Mouse (Mus musculus) heart, embryonic 11.5 days (tissue): ENCODE measurements at regions not wholly inside any gene's neighbourhood (a gene's known extent, or its start where the extent isn't known, plus 50 kb on each side); places are given as distances from the start of the nearest gene placed in this dataset.

Experiments
- ATAC-seq: fragments of 200-750 bp; cut with Nextera tagmentation; replicated peaks from 2 replicates; pipeline ENCODE4 v1.8.0; 2017; ENCODE audit warnings: moderate library complexity; ENCODE audit not compliant: insufficient number of reproducible peaks, low FRiP score, low TSS enrichment
- H3K27ac ChIP-seq: fragments of 300-500 bp; sonication (generic); 2 replicates; pipeline ENCODE4 v1.5.1; 2014; ENCODE audit warnings: mild to moderate bottlenecking, low read depth, low read length
- H3K27me3 ChIP-seq: fragments of 300-500 bp; sonication (generic); 2 replicates; pipeline ENCODE4 v1.6.1; 2014; ENCODE audit warnings: mild to moderate bottlenecking, low read length, mixed read lengths; ENCODE audit not compliant: control insufficient read depth, insufficient read depth
- H3K36me3 ChIP-seq: fragments of 300-500 bp; sonication (generic); 2 replicates; pipeline ENCODE4 v1.6.1; 2014; ENCODE audit warnings: mild to moderate bottlenecking, low read length, moderate library complexity, mixed read lengths; ENCODE audit not compliant: control insufficient read depth, insufficient read depth
- H3K4me1 ChIP-seq: fragments of 300-500 bp; sonication (generic); 2 replicates; pipeline ENCODE4 v1.6.1; 2014; ENCODE audit warnings: low read length; ENCODE audit not compliant: control insufficient read depth, insufficient read depth
- H3K4me2 ChIP-seq: fragments of 300-500 bp; sonication (generic); 2 replicates; pipeline ENCODE4 v1.6.1; 2014; ENCODE audit warnings: mild to moderate bottlenecking, moderate library complexity
- H3K4me3 ChIP-seq: fragments of 300-500 bp; sonication (generic); 2 replicates; pipeline ENCODE4 v1.5.1; 2014; ENCODE audit warnings: low read depth, low read length
- H3K9ac ChIP-seq: fragments of 300-500 bp; sonication (generic); 2 replicates; pipeline ENCODE4 v1.6.1; 2014; ENCODE audit warnings: mild to moderate bottlenecking, low read depth, low read length, moderate library complexity
- H3K9me3 ChIP-seq: fragments of 300-500 bp; sonication (generic); replicated peaks from 2 replicates; pipeline ENCODE4 v1.6.1; 2016; ENCODE audit warnings: low read length; ENCODE audit not compliant: control insufficient read depth
- WGBS: fragments of 180-500 bp; shearing (Covaris S2); extraction: QIAGEN DNeasy Blood & Tissue Kit; methylation state at CpG from one replicate; pipeline ENCODE4 v1.1.7; 2014; ENCODE audit not compliant: insufficient replicate concordance; 5-methylcytosine and 5-hydroxymethylcytosine counted together

GRCm38 (mm10) chr4:106161592-106161991, 154.4 kb upstream of the Usp24 start:
- 66% methylated on average over 2 of the region's 2 CpGs for WGBS
- ATAC-seq, result no peak
- no peak overlapping the region for H3K9ac ChIP-seq
- no peak overlapping the region for H3K27ac ChIP-seq
- no peaks in the 10 kb centered on the region for H3K4me1 ChIP-seq
- H3K4me3 ChIP-seq, result no peak overlapping the region
- no peaks in the 10 kb centered on the region for H3K9me3 ChIP-seq
- no peak overlapping the region for H3K4me2 ChIP-seq
- H3K27me3 ChIP-seq, result no peaks in the 10 kb centered on the region
- no peaks in the 10 kb centered on the region for H3K36me3 ChIP-seq

DNA sequence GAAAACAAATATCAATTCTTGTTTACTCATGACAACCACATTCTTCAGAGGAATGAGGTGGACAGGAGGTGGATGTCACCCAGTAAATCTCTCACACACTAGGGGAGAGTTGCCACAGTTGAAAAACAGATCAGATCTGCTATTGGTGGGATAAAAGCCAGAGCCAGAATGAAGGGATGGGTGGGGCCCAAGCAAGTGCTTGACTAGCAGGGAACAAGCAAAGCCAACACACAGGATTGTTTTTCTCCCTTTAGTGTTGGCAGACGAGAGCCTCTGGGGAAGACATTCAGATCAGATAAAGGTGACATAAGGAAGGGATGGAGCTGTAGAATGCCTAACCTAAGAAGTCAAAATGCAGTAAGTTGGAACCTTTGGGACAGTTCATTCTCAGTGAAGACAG, 153.5 kb upstream of the Usp24 start:
- H3K4me1 ChIP-seq, result no peaks in the 10 kb centered on the region
- no peak for ATAC-seq
- H3K4me3 ChIP-seq, result no peak overlapping the region
- H3K9ac ChIP-seq, result no peak overlapping the region
- H3K9me3 ChIP-seq, result no peaks in the 10 kb centered on the region
- 15% methylated on average over 1 of the region's 1 CpGs for WGBS
- H3K4me2 ChIP-seq, result no peak overlapping the region
- no peak overlapping the region for H3K27ac ChIP-seq
- no peaks in the 10 kb centered on the region for H3K36me3 ChIP-seq
- no peaks in the 10 kb centered on the region for H3K27me3 ChIP-seq

DNA sequence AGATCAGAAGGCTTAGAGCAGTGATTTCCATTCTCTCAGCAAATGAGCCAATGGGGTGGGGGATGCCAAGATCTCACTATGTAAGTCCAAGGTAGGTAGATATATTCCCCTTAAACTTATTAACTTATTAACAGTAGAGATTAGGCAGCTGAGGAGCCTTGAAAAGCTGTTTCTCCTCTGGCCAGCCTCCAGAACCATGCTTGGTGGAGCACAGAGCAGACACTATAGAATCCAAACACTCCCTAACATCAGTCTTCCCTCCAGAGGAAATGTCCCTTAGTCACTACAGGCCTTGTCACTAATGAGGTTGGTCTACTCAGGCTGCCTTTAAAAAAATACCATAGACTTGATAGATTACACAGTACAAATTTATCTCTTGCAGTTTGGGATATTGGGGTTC, 152.8 kb upstream of the Usp24 start:
- Histone ChIP-seq H3K4me1 (no peaks in the 10 kb centered on the region), H3K27me3 (no peaks in the 10 kb centered on the region), H3K9me3 (no peaks in the 10 kb centered on the region), H3K4me3 (no peak overlapping the region), H3K9ac (no peak overlapping the region), H3K4me2 (no peak overlapping the region), H3K27ac (no peak overlapping the region), H3K36me3 (no peaks in the 10 kb centered on the region)
- no peak for ATAC-seq

DNA sequence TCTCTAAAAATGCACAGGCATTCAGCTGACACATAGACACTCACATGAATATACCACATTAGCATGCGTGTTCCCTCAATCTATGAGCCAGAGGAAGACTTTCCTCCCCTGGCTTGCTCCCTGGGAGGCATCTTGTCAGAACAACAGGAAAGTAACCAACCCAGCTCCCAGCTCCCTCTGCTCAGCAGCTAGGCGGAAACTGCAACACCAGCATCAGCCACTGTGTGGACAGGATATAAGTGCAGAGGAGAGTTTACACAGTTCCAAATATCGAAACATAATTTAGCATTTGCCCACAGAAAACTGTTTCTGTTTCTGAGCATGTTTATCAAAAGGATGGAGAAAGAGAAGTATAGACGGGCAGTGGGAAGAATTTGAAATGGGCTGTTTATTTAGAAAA, 148.3 kb upstream of the Usp24 start:
- H3K4me2 ChIP-seq, result no peak overlapping the region
- H3K27ac ChIP-seq, result no peak overlapping the region
- H3K4me3 ChIP-seq, result no peak overlapping the region
- no peaks in the 10 kb centered on the region for H3K36me3 ChIP-seq
- no peak for ATAC-seq
- H3K4me1 ChIP-seq, result no peaks in the 10 kb centered on the region
- no peaks in the 10 kb centered on the region for H3K27me3 ChIP-seq
- 72% methylated on average over 4 of the region's 4 CpGs for WGBS
- H3K9me3 ChIP-seq, result no peaks in the 10 kb centered on the region
- H3K9ac ChIP-seq, result no peak overlapping the region

DNA sequence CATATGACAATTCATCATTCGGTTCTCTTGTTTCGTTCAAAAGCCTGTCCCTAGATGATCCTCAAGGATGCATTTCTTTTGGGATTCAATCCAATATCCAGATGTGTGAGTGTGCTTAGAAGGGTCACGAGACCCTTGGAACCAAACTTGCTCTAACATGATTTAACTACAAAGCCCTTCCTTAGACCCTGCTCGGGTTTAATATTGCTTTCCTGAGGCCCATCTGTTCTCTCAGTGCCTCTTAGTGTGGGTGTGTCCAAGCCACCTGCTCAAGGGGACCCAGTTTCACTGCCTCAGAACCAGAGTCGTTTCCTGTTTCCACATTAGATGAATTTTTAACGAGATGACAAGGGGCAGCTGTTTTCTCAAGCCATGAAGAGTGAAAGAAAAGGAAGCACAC, 147.3 kb upstream of the Usp24 start:
- H3K9ac ChIP-seq, result no peak overlapping the region
- H3K27me3 ChIP-seq, result no peaks in the 10 kb centered on the region
- H3K27ac ChIP-seq, result no peak overlapping the region
- H3K36me3 ChIP-seq, result no peaks in the 10 kb centered on the region
- no peak for ATAC-seq
- 65% methylated on average over 6 of the region's 6 CpGs for WGBS
- H3K9me3 ChIP-seq, result no peaks in the 10 kb centered on the region
- no peak overlapping the region for H3K4me2 ChIP-seq
- no peaks in the 10 kb centered on the region for H3K4me1 ChIP-seq
- H3K4me3 ChIP-seq, result no peak overlapping the region

DNA sequence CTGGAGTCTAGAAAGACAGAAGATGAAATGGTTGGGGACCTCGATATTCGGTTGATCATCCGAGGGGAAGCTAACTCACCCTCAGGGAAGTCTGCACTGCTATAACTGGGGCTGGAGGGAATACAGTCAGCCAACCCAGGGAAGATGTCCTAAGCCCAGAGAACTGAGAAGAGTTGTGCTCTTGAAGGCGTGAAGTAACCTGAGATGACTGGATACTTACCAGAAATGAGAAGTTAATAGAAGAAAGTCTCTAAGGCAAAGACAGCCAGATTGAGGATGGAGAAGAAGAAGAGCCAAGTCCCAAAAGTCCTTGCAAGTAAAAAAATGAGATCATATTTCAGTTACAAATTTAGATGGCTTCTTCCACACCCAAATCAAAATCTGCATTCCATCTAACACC, 146.5 kb upstream of the Usp24 start:
- no peaks in the 10 kb centered on the region for H3K27me3 ChIP-seq
- H3K9me3 ChIP-seq, result no peaks in the 10 kb centered on the region
- no peak overlapping the region for H3K4me3 ChIP-seq
- no peaks in the 10 kb centered on the region for H3K36me3 ChIP-seq
- no peak overlapping the region for H3K4me2 ChIP-seq
- WGBS, result 86% methylated on average over 4 of the region's 4 CpGs
- H3K9ac ChIP-seq, result no peak overlapping the region
- H3K4me1 ChIP-seq, result no peaks in the 10 kb centered on the region
- ATAC-seq, result no peak
- no peak overlapping the region for H3K27ac ChIP-seq

GRCm38 (mm10) chr4:106170731-106171130, 145.3 kb upstream of the Usp24 start:
- Histone ChIP-seq H3K9me3 (no peaks in the 10 kb centered on the region), H3K9ac (no peak overlapping the region), H3K27ac (no peak overlapping the region), H3K4me3 (no peak overlapping the region), H3K27me3 (no peaks in the 10 kb centered on the region), H3K36me3 (no peaks in the 10 kb centered on the region), H3K4me1 (no peaks in the 10 kb centered on the region), H3K4me2 (no peak overlapping the region)
- 41% methylated on average over 8 of the region's 8 CpGs for WGBS
- ATAC-seq, result no peak

DNA sequence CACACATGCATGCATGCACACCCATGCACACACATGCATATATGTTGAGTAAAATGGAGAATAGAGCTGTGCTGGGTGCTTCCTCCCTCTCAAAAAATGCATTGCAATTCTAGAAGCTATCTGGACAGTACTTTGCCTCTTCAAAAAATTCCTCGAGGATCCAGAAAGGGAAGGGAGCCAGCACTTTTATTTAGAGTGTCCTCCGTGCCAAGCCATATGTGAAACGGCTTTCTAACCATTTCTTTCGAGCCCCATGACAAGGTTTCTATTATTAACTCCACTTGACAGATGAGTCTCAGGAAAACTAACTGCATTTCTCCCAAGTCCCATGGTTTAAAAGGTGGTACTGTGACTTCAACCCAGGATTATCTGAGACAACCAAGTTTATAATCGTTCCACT, 140.7 kb upstream of the Usp24 start:
- 54% methylated on average over 5 of the region's 5 CpGs for WGBS
- H3K36me3 ChIP-seq, result no peaks in the 10 kb centered on the region
- no peak overlapping the region for H3K9ac ChIP-seq
- H3K4me3 ChIP-seq, result no peak overlapping the region
- no peaks in the 10 kb centered on the region for H3K4me1 ChIP-seq
- H3K27me3 ChIP-seq, result no peaks in the 10 kb centered on the region
- no peaks in the 10 kb centered on the region for H3K9me3 ChIP-seq
- no peak overlapping the region for H3K4me2 ChIP-seq
- H3K27ac ChIP-seq, result no peak overlapping the region
- ATAC-seq, result no peak

GRCm38 (mm10) chr4:106185745-106186501, 130.1 kb upstream of the Usp24 start:
- Histone ChIP-seq H3K9me3 (no peaks in the 10 kb centered on the region), H3K4me2 (no peak overlapping the region), H3K4me3 (no peak overlapping the region), H3K9ac (no peak overlapping the region), H3K27me3 (no peaks in the 10 kb centered on the region), H3K36me3 (no peaks in the 10 kb centered on the region), H3K4me1 (no peaks in the 10 kb centered on the region), H3K27ac (no peak overlapping the region)
- WGBS, result 80% methylated on average over 13 of the region's 13 CpGs
- no peak for ATAC-seq
